Mouse (Mus musculus) heart, postnatal 0 days (tissue): ENCODE measurements around the gene Scd4. TPM values are rescaled to one million over a fixed set of nuclear protein-coding genes. Genes with fewer than 3 reads are reported as not detected.
"Not testable (repeated sequence)": the region's sequence is repeated elsewhere in the genome, so short reads cannot be mapped to it uniquely, and the experiment has no call there.

ENCODE experiments used
- ATAC-seq: fragments of 200-750 bp; cut with Nextera tagmentation; 2 replicates; pipeline ENCODE4 v1.8.0; 2017; ENCODE audit warnings: low read depth, moderate number of reproducible peaks, moderate library complexity; ENCODE audit not compliant: insufficient read depth
- DNase-seq: peaks from one replicate; pipeline ENCODE4 v3.0.0-alpha.2; 2016; ENCODE audit warnings: low spot score
- H3K27ac ChIP-seq: fragments of 300-500 bp; sonication (generic); 2 replicates; pipeline ENCODE4 v1.5.1; 2014; ENCODE audit warnings: low read depth, mild to moderate bottlenecking
- H3K27me3 ChIP-seq: fragments of 300-500 bp; sonication (generic); 2 replicates; pipeline ENCODE4 v1.6.1; 2014; ENCODE audit warnings: low read length, mixed read lengths; ENCODE audit not compliant: control insufficient read depth, insufficient read depth
- H3K36me3 ChIP-seq: fragments of 300-500 bp; sonication (generic); replicated peaks from 2 replicates; pipeline ENCODE4 v1.6.1; 2014; ENCODE audit warnings: low read length, mixed read lengths; ENCODE audit not compliant: control insufficient read depth, insufficient read depth
- H3K4me1 ChIP-seq: fragments of 300-500 bp; sonication (generic); 2 replicates; pipeline ENCODE4 v1.6.1; 2014; ENCODE audit warnings: antibody characterized with exemption; ENCODE audit not compliant: control insufficient read depth, insufficient read depth
- H3K4me2 ChIP-seq: fragments of 300-500 bp; sonication (generic); 2 replicates; pipeline ENCODE4 v1.6.1; 2014; ENCODE audit warnings: low read depth, mild to moderate bottlenecking, low read length, moderate library complexity
- H3K4me3 ChIP-seq: fragments of 300-500 bp; sonication (generic); 2 replicates; pipeline ENCODE4 v1.5.1; 2014; ENCODE audit warnings: low read depth, low read length
- H3K9ac ChIP-seq: fragments of 300-500 bp; sonication (generic); replicated peaks from 2 replicates; pipeline ENCODE4 v1.6.1; 2014; ENCODE audit warnings: low read depth, low read length, mixed read lengths
- H3K9me3 ChIP-seq: fragments of 300-500 bp; sonication (generic); replicated peaks from 2 replicates; pipeline ENCODE4 v1.6.1; 2016; ENCODE audit warnings: low read length; ENCODE audit not compliant: control insufficient read depth
- CTCF ChIP-seq: IDR thresholded peaks from 2 replicates; pipeline ENCODE4 v1.5.1; 2016; ENCODE audit warnings: antibody characterized with exemption, control low read depth, low read depth
- EP300 ChIP-seq: IDR thresholded peaks from 2 replicates; pipeline ENCODE4 v1.6.1; 2016; ENCODE audit warnings: antibody characterized with exemption, low read depth
- WGBS: fragments of 180-500 bp; shearing (Covaris S2); extraction: QIAGEN DNeasy Blood & Tissue Kit; methylation state at CpG from one replicate; pipeline ENCODE4 v1.1.7; 2014; 5-methylcytosine and 5-hydroxymethylcytosine counted together
- polyA plus RNA-seq: library from polyadenylated mRNA; unstranded; fragments of >200 nt; fragmentation: Nextera tagmentation; extraction: Ambion mirVana; gene quantifications from 2 replicates; pipeline ENCODE4 v1.2.1, GENCODE M21; 2015
- total RNA-seq: library from RNA; depleted of rRNA; stranded (reverse); fragments of >200 nt; gene quantifications from 2 replicates; pipeline ENCODE4 v1.2.3, GENCODE M21; 2014; ENCODE audit warnings: low replicate concordance

Gene Scd4
- total and polyA plus RNA-seq, 2 experiments from 2014 or later = 37.4 to 38.2 TPM

GRCm38 (mm10) chr19:44306171-44306570 is 26.7 kb upstream of the Scd4 start:
- DNase-seq (no peak), ATAC-seq (no peak)
- H3K4me1 ChIP-seq = peaks cover 7% of the 10 kb centered on the region; the same call in 1 of the 2 replicates
- H3K4me3 ChIP-seq = no peak overlapping the region
- no peaks in the 10 kb centered on the region for H3K9me3 ChIP-seq
- TF ChIP-seq EP300 = no peak
- TF ChIP-seq CTCF = no peak
- H3K27ac ChIP-seq = no peak overlapping the region
- no peak overlapping the region for H3K4me2 ChIP-seq
- no peaks in the 10 kb centered on the region for H3K27me3 ChIP-seq
- WGBS = 51% methylated on average over 7 of the region's 7 CpGs
- H3K36me3 ChIP-seq = peaks cover 70% of the 10 kb centered on the region
- no peak overlapping the region for H3K9ac ChIP-seq

- DNase-seq = no peak
- TF ChIP-seq CTCF (no peak), EP300 (no peak)
- peaks cover 60% of the 10 kb centered on the region for H3K36me3 ChIP-seq
- 77% methylated on average over 9 of the region's 9 CpGs for WGBS
- H3K4me2 ChIP-seq = no peak overlapping the region
- no peak overlapping the region for H3K4me3 ChIP-seq
- no peak overlapping the region for H3K9ac ChIP-seq
- no peaks in the 10 kb centered on the region for H3K27me3 ChIP-seq
- peaks cover 14% of the 10 kb centered on the region; the same call in 1 of the 2 replicates for H3K4me1 ChIP-seq
- no peaks in the 10 kb centered on the region for H3K9me3 ChIP-seq
- H3K27ac ChIP-seq = no peak overlapping the region
- no peak for ATAC-seq
Measured at GRCm38 (mm10) chr19:44307101-44307914, 25.6 kb upstream of the Scd4 start.

GRCm38 (mm10) chr19:44307915-44308470 is 24.9 kb upstream of the Scd4 start:
- Histone ChIP-seq H3K27ac (0 out of 2 replicates have a peak overlapping the region, but pooled peaks have one; percentile 7), H3K4me1 (peaks cover 12% of the 10 kb centered on the region; the same call in 1 of the 2 replicates), H3K4me2 (no peak overlapping the region), H3K4me3 (no peak overlapping the region), H3K36me3 (peaks cover 53% of the 10 kb centered on the region), H3K9me3 (no peaks in the 10 kb centered on the region), H3K27me3 (no peaks in the 10 kb centered on the region), H3K9ac (no peak overlapping the region)
- no peak for DNase-seq
- 82% methylated on average over 6 of the region's 6 CpGs for WGBS
- ATAC-seq = no peak
- TF ChIP-seq CTCF = no peak
- TF ChIP-seq EP300 = no peak

GRCm38 (mm10) chr19:44308611-44309246 is 24.2 kb upstream of the Scd4 start:
- TF ChIP-seq CTCF = no peak
- TF ChIP-seq EP300 = no peak
- H3K4me2 ChIP-seq = no peak overlapping the region
- H3K4me1 ChIP-seq = 0 out of 2 replicates have a peak, but pooled peaks cover 11% of the 10 kb centered on the region
- H3K27ac ChIP-seq = 0 out of 2 replicates have a peak overlapping the region, but pooled peaks have one; percentile 7
- H3K27me3 ChIP-seq = no peaks in the 10 kb centered on the region
- 81% methylated on average over 8 of the region's 8 CpGs for WGBS
- H3K9me3 ChIP-seq = no peaks in the 10 kb centered on the region
- DNase-seq (no peak), ATAC-seq (no peak)
- no peak overlapping the region for H3K4me3 ChIP-seq
- H3K9ac ChIP-seq = no peak overlapping the region
- peaks cover 46% of the 10 kb centered on the region for H3K36me3 ChIP-seq

GRCm38 (mm10) chr19:44309351-44310154 is 23.3 kb upstream of the Scd4 start:
- peaks cover 38% of the 10 kb centered on the region for H3K36me3 ChIP-seq
- 0 out of 2 replicates have a peak, but pooled peaks cover 16% of the 10 kb centered on the region for H3K4me1 ChIP-seq
- H3K9ac ChIP-seq = no peak overlapping the region
- WGBS = 83% methylated on average over 12 of the region's 12 CpGs
- H3K27ac ChIP-seq = no peak overlapping the region
- DNase-seq (no peak), ATAC-seq (no peak)
- H3K4me3 ChIP-seq = no peak overlapping the region
- H3K4me2 ChIP-seq = no peak overlapping the region
- no peaks in the 10 kb centered on the region for H3K9me3 ChIP-seq
- no peaks in the 10 kb centered on the region for H3K27me3 ChIP-seq
- TF ChIP-seq EP300 (no peak), CTCF (no peak)

- H3K36me3 ChIP-seq = peaks cover 32% of the 10 kb centered on the region
- not testable (repeated sequence) for H3K4me3 ChIP-seq, H3K4me2 ChIP-seq, DNase-seq, H3K27me3 ChIP-seq, ATAC-seq, H3K9ac ChIP-seq, H3K27ac ChIP-seq, H3K9me3 ChIP-seq
- WGBS = 90% methylated on average over 1 of the region's 1 CpGs
- H3K4me1 ChIP-seq = 0 out of 2 replicates have a peak, but pooled peaks cover 16% of the 10 kb centered on the region
Measured at GRCm38 (mm10) chr19:44310155-44310575, 22.7 kb upstream of the Scd4 start.
